Mouse (Mus musculus) cerebellum, postnatal 4 days (tissue): ENCODE data around the gene Mrps2.

Experiments used
- DNase-seq, 2 experiments: peaks; one replicate each; pipeline ENCODE4 v3.0.0; 2022; ENCODE audit warnings: low spot score in 2 of 2, mixed read lengths in 1 of 2

The Mrps2 gene

GRCm38 (mm10) chr2:28520581-28520980 is 52.7 kb downstream of the Mrps2 start:
- no peak for DNase-seq
